Mouse (Mus musculus) bone marrow macrophage, adult 2 months (primary cell): ENCODE measurements around the gene Fcamr.

Experiments
- CTCF ChIP-seq: IDR thresholded peaks from 2 replicates; pipeline ENCODE4 v1.5.1; 2012; ENCODE audit warnings: low read depth, mild to moderate bottlenecking, low read length, moderate library complexity
- POLR2A ChIP-seq: IDR thresholded peaks from 2 replicates; pipeline ENCODE4 v1.6.1; 2012; ENCODE audit warnings: mild to moderate bottlenecking, low read depth, low read length, borderline replicate concordance

- TF ChIP-seq CTCF (no peak), POLR2A (no peak)
Measured at GRCm38 (mm10) chr1:130769925-130770324, 30.8 kb upstream of the Fcamr start.
